Mouse (Mus musculus) c-Kit-negative CD71-positive TER-119-positive erythroid progenitor cells, embryonic 14.5 days (primary cell): ENCODE measurements around the gene Olfr1338.
"Not testable (repeated sequence)": the region's sequence is repeated elsewhere in the genome, so short reads cannot be mapped to it uniquely, and the experiment has no call there.

ENCODE experiments used
- DNase-seq: peaks from one replicate; pipeline ENCODE4 v3.0.0-alpha.2; 2013; ENCODE audit warnings: low read depth, low spot score

Olfr1338 gene

DNA sequence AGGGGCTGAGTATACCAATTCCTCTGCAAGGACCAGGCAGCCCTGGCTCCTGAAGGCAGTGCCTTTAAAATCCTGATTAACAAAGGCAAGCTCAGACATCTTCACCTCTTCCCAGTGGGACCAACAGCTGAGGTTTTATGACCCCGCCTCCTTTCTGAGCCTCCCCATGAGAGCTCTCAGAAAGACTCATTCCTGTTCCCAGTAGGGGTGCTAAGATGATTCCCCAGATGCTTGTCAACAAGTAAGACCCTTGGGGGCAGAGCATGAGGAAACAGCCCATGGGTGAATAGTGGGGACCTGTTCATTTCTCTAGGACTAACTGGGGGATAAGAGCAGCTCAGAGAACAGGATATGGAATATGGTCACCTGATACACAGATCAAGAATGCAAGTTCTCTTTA lies at the start of gene Olfr1338:
Gene Olfr1338 (minus strand): TSS at position 101 of the 400 bp plus-strand sequence.
- no peak for DNase-seq

DNA sequence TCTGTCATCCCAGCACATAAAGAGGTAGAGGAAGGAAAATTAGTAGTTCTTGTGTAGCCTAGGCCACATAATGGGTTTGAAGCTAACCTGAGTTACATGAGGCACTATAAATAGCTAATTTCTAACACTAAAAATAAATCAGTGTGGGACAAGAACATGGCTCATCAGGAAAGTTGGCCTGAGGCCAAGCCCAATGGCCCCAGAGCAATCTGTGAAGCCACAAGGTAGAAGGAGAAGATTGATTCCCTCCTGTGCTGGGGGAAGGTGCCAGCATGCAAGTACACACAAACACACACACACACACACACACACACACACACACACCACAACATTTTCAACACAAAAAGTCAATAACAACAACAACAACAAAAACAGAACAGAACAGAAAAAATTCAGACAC lies 34.3 kb upstream of the Olfr1338 start:
- not testable (repeated sequence) for DNase-seq

DNA sequence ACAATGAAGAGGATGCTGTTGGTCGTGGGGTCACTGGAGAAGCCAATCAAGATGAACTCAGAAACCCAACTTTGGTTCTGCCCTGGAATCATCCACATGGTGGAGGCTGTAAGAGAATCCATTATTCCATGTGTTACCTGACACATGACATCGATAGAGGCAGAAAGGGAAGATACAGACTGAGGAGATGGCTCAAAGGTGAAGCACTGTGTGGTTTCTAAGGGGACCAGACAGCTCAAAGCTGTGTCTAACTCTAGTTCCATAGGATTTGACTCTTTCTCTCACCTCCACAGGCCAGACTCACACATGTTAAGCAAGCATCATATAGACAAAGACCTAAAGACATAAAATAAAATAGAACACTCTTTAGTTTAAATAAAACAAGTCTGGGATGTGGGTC lies 23.9 kb upstream of the Olfr1338 start, which contains the start of gene Olfr1337:
Gene Olfr1337 (minus strand): TSS at position 101 of the 400 bp plus-strand sequence.
- DNase-seq: no peak

DNA sequence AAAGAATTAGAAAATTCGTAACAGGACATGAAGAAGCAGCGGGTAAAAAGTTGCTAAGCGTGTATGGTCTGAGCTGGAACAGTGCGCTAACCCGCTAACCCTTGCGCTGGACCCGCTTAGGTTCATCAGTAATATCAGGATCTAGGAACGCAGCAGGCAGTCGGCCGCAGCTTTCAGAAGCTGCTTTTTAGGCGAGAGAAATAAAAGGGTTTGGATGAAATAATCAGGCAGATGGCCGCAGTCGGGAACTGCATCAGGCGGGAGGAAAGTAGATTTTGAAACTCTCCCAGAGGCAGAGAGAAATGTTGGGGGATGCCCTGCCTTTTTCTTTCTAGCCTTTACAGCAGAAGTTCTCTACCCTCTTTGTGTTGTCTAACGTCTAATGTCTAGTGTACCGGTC lies 16.7 kb downstream of the Olfr1338 start:
- DNase-seq: no peak

DNA sequence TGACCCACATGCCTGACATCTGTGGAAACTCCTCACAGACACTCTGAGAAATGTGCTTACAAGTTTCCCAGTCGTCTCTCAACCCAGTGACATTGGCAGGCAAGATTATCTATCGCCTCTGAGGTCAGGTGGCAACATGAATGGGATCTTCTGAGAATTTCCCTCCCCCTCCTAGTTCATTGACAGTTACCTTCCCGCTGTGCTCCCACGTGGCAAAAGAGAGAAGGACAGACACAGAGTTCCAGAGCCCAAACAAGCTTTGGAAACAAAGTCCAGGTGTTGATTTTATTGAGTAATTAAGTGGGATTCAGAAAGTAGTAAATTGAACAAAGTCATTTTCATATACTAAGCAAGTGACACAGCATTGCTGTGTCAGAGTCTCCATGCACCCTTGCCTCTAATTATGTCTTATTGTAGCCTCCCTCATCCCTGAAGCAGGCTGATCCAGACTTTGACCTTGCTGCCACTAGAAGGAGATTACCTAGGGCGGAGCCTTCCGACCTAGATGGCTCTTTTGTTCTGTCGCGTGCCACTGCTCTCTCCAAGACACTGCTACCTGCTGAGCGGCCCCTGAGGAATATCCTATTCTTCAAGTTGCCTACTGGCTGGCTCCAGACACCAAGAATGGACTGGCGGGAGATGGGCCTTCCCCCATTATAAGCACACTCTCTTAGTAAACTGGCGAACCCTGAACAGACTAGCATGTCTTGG lies 17.4 kb downstream of the Olfr1338 start:
- no peak for DNase-seq

DNA sequence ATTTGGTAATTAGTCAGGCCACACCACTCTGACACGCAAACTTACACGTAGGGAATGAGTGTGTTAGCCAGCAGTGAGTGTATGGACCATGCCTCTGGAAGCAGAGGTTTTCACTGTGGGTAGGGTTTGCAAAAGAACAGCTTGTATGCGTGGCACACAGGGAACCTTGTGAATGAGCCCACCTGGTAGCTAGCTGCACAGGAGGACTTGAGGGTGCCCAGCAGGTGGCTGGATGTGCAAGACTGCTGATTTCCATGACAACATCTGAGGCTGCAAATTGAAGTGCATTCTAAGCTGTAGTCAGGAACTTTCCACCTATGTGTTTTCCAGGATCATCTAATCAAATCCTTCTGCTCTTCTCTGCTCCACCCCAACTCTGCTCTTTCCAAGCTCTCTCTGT lies 19.0 kb downstream of the Olfr1338 start:
- no peak for DNase-seq

DNA sequence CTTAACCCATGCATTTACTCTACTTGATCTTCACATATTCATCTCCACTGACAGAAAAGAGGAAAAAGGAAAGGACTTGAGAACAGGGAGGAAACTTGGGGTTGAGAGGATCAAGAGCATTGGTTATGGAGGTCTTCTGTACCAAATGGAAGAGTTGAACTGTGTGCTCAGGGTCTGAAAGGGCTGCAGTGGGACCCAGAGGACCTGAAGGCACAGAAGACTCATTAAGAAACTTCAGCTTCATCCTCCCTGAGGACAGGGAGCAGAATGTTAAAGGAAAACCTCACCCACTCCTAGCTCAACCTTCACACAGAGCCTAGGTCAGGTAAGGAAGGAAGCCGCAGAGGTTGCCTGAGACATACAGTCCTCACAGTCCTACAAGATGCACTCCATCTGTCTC lies 26.7 kb downstream of the Olfr1338 start, which contains the start of gene Olfr1339:
Gene Olfr1339 (plus strand): TSS at position 301 of the 400 bp plus-strand sequence.
- no peak for DNase-seq

DNA sequence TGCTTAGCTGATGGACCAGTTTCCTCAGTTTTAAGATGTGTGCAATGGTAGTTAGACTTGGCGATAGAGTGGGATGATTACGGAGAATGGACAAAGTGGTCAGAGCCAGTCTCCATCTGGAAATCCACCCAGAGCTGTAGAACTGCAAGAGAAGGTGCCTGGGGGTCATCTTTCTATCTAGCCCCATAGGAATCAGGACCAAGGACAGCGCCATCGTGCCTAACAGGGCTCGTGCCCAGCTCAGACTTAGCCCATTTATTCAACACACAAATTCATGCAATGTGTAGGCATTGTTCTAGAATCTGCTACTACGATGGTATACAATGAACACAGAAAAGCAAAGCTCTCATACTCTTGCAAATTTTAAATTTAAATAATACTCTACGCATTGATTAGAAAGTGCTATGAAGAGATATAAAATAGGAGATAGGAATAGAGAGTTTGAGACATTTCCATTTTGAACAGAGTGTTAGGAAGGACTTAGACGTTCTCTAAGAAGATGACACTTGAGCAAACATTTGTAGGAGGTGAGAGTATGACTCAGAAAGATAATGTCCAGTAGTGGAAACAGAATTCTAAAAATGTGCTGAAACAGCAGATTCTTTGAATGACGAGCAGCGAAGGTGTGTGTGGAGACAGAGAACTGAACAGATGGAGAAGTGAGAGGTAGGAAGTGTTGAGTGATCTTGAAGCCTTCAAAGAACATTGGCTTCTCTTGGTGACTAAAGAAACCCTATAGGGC lies 36.6 kb downstream of the Olfr1338 start:
- no peak for DNase-seq

DNA sequence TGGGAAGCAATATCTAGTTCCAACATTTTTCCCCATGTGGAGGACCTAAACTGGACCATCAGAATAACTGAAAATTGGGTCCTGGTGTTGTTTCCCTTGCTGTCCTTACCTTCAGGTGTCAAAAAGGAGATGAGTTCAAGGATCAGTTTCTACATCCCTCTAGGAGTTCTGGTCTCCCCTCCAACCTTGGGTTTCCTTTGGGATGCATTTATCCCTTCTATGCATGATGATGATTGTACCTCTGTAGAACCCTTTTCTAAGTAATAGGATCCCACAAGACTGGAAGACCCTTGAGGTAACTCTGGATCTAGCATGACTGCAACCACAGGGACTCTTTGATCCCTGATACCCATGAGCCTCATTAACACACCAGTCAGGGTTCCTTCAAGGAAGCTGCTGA lies 38.7 kb downstream of the Olfr1338 start, which contains the start of gene Olfr1340:
Gene Olfr1340 (plus strand): TSS at position 301 of the 400 bp plus-strand sequence.
- no peak for DNase-seq

DNA sequence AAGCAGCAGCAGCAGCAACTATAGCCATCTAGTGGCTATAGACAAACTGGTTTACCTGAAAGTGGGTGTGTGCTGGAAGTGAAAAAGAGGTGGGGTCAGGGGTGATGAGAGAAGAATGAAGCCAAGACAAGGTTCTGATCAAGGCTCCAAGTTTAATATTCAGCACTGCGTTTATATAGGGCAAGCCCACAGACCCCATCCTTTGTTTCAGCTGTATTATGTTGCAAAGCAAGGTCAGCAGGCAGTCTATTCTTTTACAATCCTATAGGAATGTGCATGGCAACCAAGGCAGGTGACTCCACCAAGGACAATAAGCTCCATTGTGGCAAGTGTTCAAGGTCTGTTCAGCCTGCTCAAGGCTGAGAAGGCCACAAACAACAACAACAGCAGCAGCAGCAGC lies 46.9 kb downstream of the Olfr1338 start:
- DNase-seq: no peak

DNA sequence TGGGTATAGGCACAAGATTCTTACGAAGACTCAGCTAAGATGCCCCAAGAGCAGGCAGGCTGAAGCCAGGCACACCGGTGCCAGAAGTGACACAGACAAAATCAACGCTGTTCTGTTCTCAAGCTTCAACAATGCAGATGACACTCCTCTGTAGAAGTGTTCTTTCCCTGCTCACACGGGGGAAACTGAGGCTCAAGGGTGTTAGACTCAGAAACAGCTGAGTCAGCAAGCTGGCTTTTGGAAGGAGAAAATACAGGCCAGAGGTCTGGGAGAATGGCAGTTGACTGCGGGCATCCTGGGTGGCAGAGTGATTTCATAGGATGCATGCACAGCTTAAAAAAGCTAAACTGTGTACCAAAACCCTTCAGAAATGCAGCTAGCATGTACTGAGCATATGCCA lies 50.5 kb downstream of the Olfr1338 start:
- no peak for DNase-seq

DNA sequence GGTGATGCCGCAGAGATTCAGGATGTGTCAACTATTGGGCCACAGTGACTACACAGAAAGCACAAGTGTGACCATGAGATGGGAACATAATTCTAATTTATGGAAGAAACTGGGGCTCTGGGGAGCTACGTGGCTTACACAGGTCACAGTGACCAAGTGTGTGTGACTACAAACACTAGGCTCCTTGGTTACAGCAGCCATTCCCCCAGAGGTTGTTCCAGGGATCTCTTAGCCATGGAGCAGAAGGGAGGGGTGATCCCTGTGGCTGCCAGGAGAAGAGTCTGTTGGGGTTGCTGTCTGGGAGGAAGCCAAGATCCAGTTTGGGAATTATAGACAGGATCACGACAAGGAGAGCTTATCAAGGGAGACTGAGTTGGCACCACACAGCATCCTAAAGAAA lies 55.3 kb downstream of the Olfr1338 start, which contains the start of gene Olfr1341:
Gene Olfr1341 (plus strand): TSS at position 301 of the 400 bp plus-strand sequence.
- no peak for DNase-seq
